Mouse (Mus musculus) megakaryocyte-erythroid progenitor cell, adult 5-6 weeks (primary cell): Measurements from ENCODE around the gene Kif18b. TPM values are rescaled to one million over a fixed set of nuclear protein-coding genes. Genes with fewer than 3 reads are reported as not detected.
A peak's percentile ranks its signal among the peaks of the same experiment; 100 is the strongest.

Experiments
- ATAC-seq: replicated peaks from 2 replicates; pipeline ENCODE4 v1.8.0; 2016; ENCODE audit warnings: mild to moderate bottlenecking, inconsistent platforms; ENCODE audit not compliant: severe bottlenecking, poor library complexity, low FRiP score, low TSS enrichment
- total RNA-seq, 2 experiments: library from RNA; stranded (forward) in 1 of 2; stranded (reverse) in 1 of 2; fragments of 200-1000, 215-1000 nt in 1 of 2; fragments of >200 nt in 1 of 2; fragmentation: Nextera tagmentation in 1 of 2; gene quantifications; 2 replicates each; pipeline ENCODE4 v1.2.3; 2014 to 2017

Gene Kif18b
- total RNA-seq, 2 experiments from 2014 or later: 14.5 to 29.3 TPM

DNA sequence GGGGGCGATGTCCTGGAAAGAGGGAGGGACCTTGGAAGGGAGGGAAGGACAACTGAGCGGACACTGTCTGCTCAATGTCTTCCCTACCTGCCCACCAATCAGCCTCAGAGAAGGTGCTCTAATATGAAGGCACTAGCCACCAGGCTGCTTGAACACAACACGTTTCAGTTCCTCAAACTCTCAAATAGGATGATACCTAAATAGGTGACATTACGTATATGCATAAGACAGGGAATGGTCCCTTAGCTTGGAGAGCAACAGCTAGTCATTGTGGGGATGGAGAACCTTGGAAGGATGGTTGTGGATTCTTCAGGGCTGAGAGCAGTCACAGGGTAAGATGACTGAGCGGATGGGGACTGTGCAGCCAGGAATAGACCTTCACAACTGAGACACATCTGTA lies 37.5 kb downstream of the Kif18b start:
- no peak for ATAC-seq

- ATAC-seq: no peak
These were observed 40.2 kb downstream of the Kif18b start, which contains the start of gene Fam187a for GRCm38 (mm10) chr11:102884616-102885219. Gene Fam187a, plus strand, starts transcription at chr11:102885169.

DNA sequence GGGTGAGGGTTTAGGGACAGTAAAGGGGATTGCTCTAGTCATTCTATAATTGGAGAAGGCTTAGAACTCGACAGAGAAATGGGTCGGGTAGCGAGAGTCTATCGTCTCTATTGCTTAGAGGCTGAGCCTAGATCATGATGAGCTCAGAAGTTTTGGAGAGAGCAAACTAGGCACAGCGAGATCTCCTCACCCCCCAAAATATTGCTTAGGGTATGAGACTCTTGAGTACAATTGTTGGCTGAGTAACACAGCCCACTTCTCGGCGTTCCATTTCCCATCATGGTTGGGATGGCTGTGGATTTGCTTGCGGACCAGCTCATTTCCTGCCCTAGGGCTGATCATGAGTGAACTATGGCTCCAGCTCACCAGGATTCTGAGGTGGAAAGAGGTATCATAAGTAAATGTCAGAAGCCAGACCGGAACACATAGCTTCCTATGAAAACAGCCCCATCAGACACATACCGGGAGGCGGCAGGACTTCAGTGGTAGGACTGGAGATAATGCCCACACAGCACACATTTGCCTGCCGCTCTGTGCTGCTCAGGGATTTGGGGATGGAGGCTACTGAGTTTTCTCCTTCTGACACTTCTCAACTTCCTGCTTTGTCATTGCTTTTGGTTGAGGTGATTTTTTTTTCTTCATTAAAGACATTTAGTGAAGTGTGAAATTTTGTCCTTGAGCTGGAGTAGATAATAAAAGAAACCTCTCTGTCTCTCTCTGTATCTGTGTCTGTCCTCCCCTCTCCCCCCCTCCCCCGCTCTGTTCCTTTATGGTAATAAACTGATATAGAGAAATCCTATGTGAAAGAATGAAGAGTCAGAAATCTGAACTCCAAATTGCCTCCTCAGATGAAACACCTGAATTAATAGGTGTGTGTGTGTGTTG lies 43.4 kb downstream of the Kif18b start:
- ATAC-seq: peak; percentile 29; the same call in 1 of the 2 replicates

DNA sequence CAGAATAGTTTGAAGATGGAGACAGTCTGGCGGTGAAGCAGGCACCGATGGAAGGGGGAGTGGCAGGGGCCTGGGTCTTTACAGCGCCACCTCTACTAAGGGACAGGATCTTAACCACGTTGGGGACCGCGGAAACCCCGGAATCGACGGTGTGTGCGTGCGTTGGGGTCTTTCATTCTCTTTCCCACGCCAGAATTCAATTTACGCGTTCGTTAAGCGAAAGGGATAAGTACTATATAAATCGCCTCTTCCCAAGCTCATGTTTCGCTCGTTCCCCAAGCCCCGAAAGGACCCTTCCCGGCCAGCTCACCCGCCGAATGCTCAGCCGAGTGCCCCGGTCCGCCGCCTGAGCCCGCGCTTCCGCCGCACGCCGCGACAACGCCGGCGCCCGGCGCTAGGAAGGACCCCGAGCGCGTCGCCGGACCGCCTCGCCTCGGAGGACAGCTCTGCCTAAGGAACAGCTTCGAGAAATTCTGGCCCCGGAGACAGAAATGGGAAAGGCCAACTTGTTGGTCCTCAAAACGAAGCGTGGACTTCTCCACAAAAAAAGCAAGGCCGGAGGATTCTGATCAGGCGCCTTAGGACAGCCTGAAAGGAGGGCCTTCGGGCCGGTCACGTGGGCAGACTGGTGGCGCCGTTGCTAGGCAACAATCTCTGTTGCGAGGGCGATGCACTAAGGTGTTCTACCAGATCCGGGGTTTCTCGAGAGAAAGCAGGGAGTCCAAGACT lies 44.2 kb downstream of the Kif18b start, which contains the start of the genes Eftud2 and Ccdc103:
Gene Eftud2, minus strand, starts transcription at position 401 of the 729 bp plus-strand sequence.
Gene Ccdc103, plus strand, starts transcription at position 620 of the 729 bp plus-strand sequence.
- ATAC-seq: peak; percentile 78

- no peak for ATAC-seq
These were observed 45.4 kb downstream of the Kif18b start for GRCm38 (mm10) chr11:102879558-102879957.

DNA sequence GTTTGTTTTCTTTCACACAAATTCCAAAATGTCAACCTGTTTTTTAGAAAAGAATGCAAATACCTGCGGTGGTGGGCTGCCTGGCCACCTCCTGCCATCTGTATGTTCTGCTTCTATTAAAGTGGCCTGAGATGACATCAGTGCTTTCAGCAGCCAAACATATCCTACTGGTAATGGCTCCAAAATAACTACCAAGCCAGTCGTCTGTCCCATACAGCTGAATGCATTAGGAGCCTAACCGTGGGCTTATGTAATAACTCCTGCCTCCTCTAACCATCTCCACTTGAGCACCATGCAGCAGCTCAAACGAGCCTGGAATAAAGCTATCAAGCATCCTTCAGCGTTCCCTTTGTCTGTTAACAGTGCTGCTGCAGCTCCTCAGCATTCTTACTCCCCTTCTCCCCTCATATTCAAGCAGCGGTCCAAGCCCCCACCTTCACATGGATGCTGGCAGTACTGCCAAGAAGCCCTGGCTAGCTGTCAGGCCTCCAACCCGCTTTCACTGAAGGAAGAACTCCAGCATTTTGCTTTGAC lies 50.1 kb downstream of the Kif18b start:
- ATAC-seq: no peak

GRCm38 (mm10) chr11:102864272-102864671 lies 60.7 kb downstream of the Kif18b start:
- ATAC-seq: peak; percentile 64; the same call in 1 of the 2 replicates

DNA sequence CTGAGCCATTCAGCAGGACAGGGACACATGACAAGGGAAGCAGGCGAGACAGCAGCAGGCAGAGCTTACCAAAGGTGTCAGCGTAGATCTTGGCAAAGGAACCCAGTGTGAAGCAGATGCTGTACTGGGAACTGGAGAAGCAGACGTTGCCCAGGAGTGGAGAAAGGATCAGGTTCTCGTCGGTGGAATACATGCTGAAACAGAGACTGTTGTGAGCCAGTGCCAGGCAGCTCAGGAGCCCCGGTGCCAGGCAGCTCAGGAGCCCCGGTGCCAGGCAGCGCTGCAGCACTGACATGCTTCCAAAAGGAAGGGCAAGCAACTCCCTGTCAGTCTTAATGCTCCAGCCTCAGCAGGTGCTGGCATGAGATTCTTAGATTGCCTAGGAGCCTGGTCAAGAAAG lies 65.0 kb downstream of the Kif18b start:
- ATAC-seq: no peak

DNA sequence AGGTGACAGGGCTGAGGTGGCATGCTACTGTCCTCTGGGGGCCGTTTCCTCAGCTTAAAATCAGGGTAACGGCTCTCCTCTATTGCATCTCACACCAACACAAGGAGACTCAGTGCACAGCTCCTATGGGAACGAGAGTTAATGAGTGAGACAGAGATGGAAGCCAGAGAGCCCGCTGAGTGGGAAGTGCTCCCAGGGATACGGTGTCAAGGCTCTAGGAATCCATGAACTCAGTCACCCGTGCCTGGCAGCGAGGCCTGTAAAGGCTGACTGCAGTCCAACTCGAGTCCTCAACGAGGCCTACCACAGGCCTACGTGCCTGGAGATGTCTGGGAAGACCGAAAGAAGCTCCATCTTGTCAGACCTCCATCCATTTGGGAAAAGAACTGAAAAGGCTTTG lies 66.0 kb downstream of the Kif18b start:
- ATAC-seq: no peak

DNA sequence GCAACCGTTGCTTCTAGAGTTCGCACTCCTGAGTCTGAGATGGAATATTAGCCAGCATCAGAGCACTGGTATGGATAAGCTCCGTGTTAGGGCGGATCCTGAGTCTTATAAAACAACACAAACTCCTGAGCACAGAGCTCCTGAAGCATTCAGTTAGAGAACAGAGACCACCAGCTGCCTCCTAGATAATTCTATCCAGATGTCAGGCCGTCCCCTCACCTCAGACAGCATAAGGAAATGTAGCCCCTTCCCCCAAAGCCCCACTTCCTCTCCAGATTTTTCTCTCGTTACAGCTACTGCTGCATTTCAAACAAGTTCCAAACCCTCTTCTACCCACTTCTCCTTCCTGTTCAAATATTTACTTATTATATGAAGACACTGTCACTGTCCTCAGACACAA lies 69.0 kb downstream of the Kif18b start:
- no peak for ATAC-seq

Other genes with a start within 250 kb of the Kif18b start
- gene Ccdc43, start 227.3 kb downstream of the Kif18b start, total RNA-seq (2014; fragmentation: Nextera tagmentation): 20.5 and 21.0 TPM in 2 replicates
- gene Ccdc43, start 227.3 kb downstream of the Kif18b start, total RNA-seq (2017): 38.7 and 42.4 TPM in 2 replicates
- 0.28 and 3.0 TPM in 2 replicates for gene Adam11, start 163.7 kb downstream of the Kif18b start, total RNA-seq (2014; fragmentation: Nextera tagmentation)
- 0.14 and 0.15 TPM in 2 replicates for gene Adam11, start 163.7 kb downstream of the Kif18b start, total RNA-seq (2017)
- not detected in 2 replicates for gene Gjc1, start 105.4 kb downstream of the Kif18b start, total RNA-seq (2014; fragmentation: Nextera tagmentation)
- gene Gjc1, start 105.4 kb downstream of the Kif18b start, total RNA-seq (2017): not detected in 2 replicates
- gene Higd1b, start 89.3 kb downstream of the Kif18b start, total RNA-seq (2014; fragmentation: Nextera tagmentation): not detected in 2 replicates
- not detected in 2 replicates for gene Higd1b, start 89.3 kb downstream of the Kif18b start, total RNA-seq (2017)
- 335 and 342 TPM in 2 replicates for gene Eftud2, start 44.1 kb downstream of the Kif18b start, total RNA-seq (2014; fragmentation: Nextera tagmentation)
- gene Eftud2, start 44.1 kb downstream of the Kif18b start, total RNA-seq (2017): 171 and 175 TPM in 2 replicates
- gene Ccdc103, start 43.9 kb downstream of the Kif18b start, total RNA-seq (2014; fragmentation: Nextera tagmentation): 2.0 TPM in 1 of 2 replicates, not detected in the other
- not detected in 2 replicates for gene Ccdc103, start 43.9 kb downstream of the Kif18b start, total RNA-seq (2017)
- gene Fam187a, start 40.0 kb downstream of the Kif18b start, total RNA-seq (2014; fragmentation: Nextera tagmentation): not detected in 2 replicates
- gene Fam187a, start 40.0 kb downstream of the Kif18b start, total RNA-seq (2017): not detected in 2 replicates
- gene Gfap, start 24.2 kb downstream of the Kif18b start, total RNA-seq (2014; fragmentation: Nextera tagmentation): 0.40 and 1.1 TPM in 2 replicates
- 0.08 and 1.5 TPM in 2 replicates for gene Gfap, start 24.2 kb downstream of the Kif18b start, total RNA-seq (2017)
- not detected in 2 replicates for gene C1ql1, start 21.6 kb upstream of the Kif18b start, total RNA-seq (2014; fragmentation: Nextera tagmentation)
- not detected in 2 replicates for gene C1ql1, start 21.6 kb upstream of the Kif18b start, total RNA-seq (2017)
- 33.2 and 36.9 TPM in 2 replicates for gene Nmt1, start 103.1 kb upstream of the Kif18b start, total RNA-seq (2014; fragmentation: Nextera tagmentation)
- 37.6 and 42.0 TPM in 2 replicates for gene Nmt1, start 103.1 kb upstream of the Kif18b start, total RNA-seq (2017)
- 24.5 and 40.3 TPM in 2 replicates for gene Dcakd, start 103.2 kb upstream of the Kif18b start, total RNA-seq (2014; fragmentation: Nextera tagmentation)
- gene Dcakd, start 103.2 kb upstream of the Kif18b start, total RNA-seq (2017): 4.0 and 9.3 TPM in 2 replicates
- not detected in 2 replicates for gene Plcd3, start 176.5 kb upstream of the Kif18b start, total RNA-seq (2014; fragmentation: Nextera tagmentation)
- not detected in 2 replicates for gene Plcd3, start 176.5 kb upstream of the Kif18b start, total RNA-seq (2017)
- gene Acbd4, start 176.6 kb upstream of the Kif18b start, total RNA-seq (2014; fragmentation: Nextera tagmentation): 6.8 and 15.5 TPM in 2 replicates
- gene Acbd4, start 176.6 kb upstream of the Kif18b start, total RNA-seq (2017): 10.8 and 11.4 TPM in 2 replicates
- 10.5 and 15.5 TPM in 2 replicates for gene Hexim1, start 191.1 kb upstream of the Kif18b start, total RNA-seq (2014; fragmentation: Nextera tagmentation)
- gene Hexim1, start 191.1 kb upstream of the Kif18b start, total RNA-seq (2017): 22.8 and 32.0 TPM in 2 replicates
- gene Hexim2, start 207.3 kb upstream of the Kif18b start, total RNA-seq (2014; fragmentation: Nextera tagmentation): 4.1 and 12.1 TPM in 2 replicates
- 1.6 and 7.8 TPM in 2 replicates for gene Hexim2, start 207.3 kb upstream of the Kif18b start, total RNA-seq (2017)
- 32.2 and 35.9 TPM in 2 replicates for gene Fmnl1, start 246.0 kb upstream of the Kif18b start, total RNA-seq (2014; fragmentation: Nextera tagmentation)
- gene Fmnl1, start 246.0 kb upstream of the Kif18b start, total RNA-seq (2017): 7.4 and 9.7 TPM in 2 replicates